Mouse (Mus musculus) monocyte, adult 59 days (primary cell): ENCODE measurements around the gene Slirp. TPM values are rescaled to one million over a fixed set of nuclear protein-coding genes. Genes with fewer than 3 reads are reported as not detected.

ENCODE experiments used
- total RNA-seq, 2 experiments: library from RNA; stranded (reverse); gene quantifications; one replicate each; pipeline ENCODE4 v1.2.4; 2023

Gene Slirp
- total RNA-seq = 10 to 100 TPM; 41.1 to 49.8 TPM

DNA sequence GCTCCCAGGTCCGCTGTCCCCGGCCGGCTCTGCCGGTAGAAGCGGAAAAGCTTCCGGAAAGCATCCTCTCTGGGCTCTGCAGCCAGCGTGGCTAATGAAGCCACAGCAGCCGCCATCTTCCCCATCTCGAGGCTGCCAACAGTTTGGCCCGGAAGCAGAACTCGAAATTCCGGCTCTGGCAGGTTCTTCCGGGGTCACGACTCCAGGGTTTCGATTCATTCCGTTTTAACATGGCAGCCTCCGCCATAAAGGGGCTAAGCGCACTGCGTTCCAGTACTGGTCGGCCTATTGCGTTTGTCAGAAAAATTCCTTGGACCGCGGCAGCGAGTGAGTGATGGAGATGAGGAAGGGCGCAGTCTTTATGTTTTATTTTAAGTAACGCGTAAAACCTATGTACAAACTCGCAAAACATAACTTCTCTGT lies at the start of gene Slirp, which contains the start of gene Alkbh1:
Slirp (plus strand) TSS at position 197 of the 423 bp plus-strand sequence.
Alkbh1 (minus strand) TSS at position 318 of the 423 bp plus-strand sequence.

DNA sequence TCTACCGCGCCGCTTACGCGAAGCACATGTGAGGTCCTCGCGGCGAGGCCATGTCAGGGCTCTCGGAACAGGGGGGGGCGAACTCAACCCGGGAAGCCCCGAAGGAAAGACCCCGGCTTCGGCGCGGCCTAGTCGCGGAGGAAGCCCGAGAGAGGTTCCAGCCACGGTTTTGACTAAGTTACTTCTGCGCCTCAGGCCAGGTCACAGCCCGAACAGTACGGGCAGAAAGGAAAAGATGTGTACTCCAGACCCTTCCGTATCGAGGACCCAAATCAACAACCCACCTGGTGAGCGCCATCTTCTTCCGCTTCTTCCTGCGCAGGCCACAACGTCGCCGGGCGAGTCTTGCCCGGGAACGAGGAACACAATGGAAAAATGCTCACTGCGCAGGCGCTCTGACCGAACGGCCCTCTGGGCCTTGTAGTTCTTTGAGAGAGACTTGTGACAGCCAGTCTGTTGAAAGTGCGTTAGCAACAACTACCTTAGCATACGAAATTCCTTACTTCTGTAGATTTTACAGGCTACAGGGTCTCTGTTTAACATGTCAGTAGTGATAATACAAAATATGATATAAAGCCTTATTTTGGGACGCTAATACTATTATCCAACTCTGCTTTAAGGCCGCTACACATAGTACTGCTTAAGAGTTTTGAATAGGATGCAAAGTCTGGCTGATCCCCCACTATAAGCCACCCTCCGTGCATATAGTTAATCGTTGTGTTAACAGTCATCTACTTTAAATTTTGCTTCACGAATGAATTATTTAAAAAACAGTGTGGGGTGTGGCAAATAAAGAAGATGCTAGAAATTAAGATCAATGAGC lies 28.5 kb downstream of the Slirp start, which contains the start of gene Snw1:
Snw1 (minus strand) TSS at position 311 of the 823 bp plus-strand sequence.

DNA sequence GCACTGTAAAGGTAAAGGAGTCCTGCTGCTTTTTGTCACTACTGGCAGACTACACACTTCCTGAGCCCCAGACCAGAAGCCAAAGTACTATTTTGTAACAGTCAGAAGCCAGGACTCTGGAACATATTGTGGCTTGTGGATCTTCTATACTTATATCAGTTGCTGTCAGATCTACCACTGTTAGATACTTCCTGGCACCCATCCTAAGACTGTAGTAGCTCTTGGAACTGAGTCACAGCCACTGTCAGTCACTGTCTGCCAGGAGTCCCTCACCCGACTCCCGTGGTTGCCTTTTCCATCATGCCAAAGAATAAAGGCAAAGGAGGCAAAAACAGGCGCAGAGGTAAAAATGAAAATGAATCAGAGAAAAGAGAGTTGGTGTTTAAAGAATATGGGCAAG lies 50.7 kb downstream of the Slirp start, which contains the start of gene Gm5788:
Gm5788 (plus strand) TSS at position 301 of the 400 bp plus-strand sequence.

Other genes with a start within 250 kb of the Slirp start
- gene Samd15, start 244.2 kb upstream of the Slirp start, total RNA-seq = not detected
- gene Tmed8, start 243.4 kb upstream of the Slirp start, total RNA-seq = 1 to 10 TPM; 7.0 to 7.2 TPM
- under 1 TPM; 0.50 to 0.61 TPM for gene Noxred1, start 205.2 kb upstream of the Slirp start, total RNA-seq
- 10 to 100 TPM; 24.7 to 25.7 TPM for gene Vipas39, start 177.6 kb upstream of the Slirp start, total RNA-seq
- gene Ahsa1, start 177.4 kb upstream of the Slirp start, total RNA-seq = 10 to 100 TPM; 82.8 to 93.1 TPM
- not detected for gene Ism2, start 144.2 kb upstream of the Slirp start, total RNA-seq
- 100 to 1,000 TPM; 131 to 147 TPM for gene Sptlc2, start 55.5 kb upstream of the Slirp start, total RNA-seq
- gene Alkbh1, start 121 bp downstream of the Slirp start, total RNA-seq = 10 to 100 TPM; 32.7 to 32.8 TPM
- 10 to 100 TPM; 66.5 to 74.1 TPM for gene Snw1, start 28.4 kb downstream of the Slirp start, total RNA-seq
- not detected for gene Gm5788, start 50.8 kb downstream of the Slirp start, total RNA-seq
- not detected for gene Gm8300, start 70.4 kb downstream of the Slirp start, total RNA-seq
- gene Oog1, start 158.8 kb downstream of the Slirp start, total RNA-seq = not detected
- gene Gm4027, start 175.0 kb downstream of the Slirp start, total RNA-seq = not detected
- gene Gm16381, start 200.7 kb downstream of the Slirp start, total RNA-seq = not detected